Mouse (Mus musculus) urinary bladder, postnatal 25 days (tissue): ENCODE data around the gene Smagp.

ENCODE experiments used
- DNase-seq: peaks from one replicate; pipeline ENCODE4 v3.0.0; 2022; ENCODE audit warnings: low spot score

Gene Smagp

GRCm38 (mm10) chr15:100590436-100590835, 46.3 kb downstream of the Smagp start:
- DNase-seq = no peak

GRCm38 (mm10) chr15:100588297-100588696, 48.4 kb downstream of the Smagp start:
- no peak for DNase-seq

- no peak for DNase-seq
These were observed 49.6 kb downstream of the Smagp start for GRCm38 (mm10) chr15:100587166-100587565.

- no peak for DNase-seq
These were observed 50.8 kb downstream of the Smagp start for GRCm38 (mm10) chr15:100585931-100586330.

GRCm38 (mm10) chr15:100580108-100580507, 56.6 kb downstream of the Smagp start:
- no peak for DNase-seq

- no peak for DNase-seq
These were observed 58.8 kb downstream of the Smagp start for GRCm38 (mm10) chr15:100577972-100578371.

- no peak for DNase-seq
These were observed 59.9 kb downstream of the Smagp start for GRCm38 (mm10) chr15:100576810-100577209.

- no peak for DNase-seq
These were observed 60.3 kb downstream of the Smagp start for GRCm38 (mm10) chr15:100576392-100576791.

- DNase-seq = no peak
These were observed 61.4 kb downstream of the Smagp start for GRCm38 (mm10) chr15:100575366-100575765.

GRCm38 (mm10) chr15:100574378-100574777, 62.4 kb downstream of the Smagp start:
- no peak for DNase-seq

- DNase-seq = no peak
These were observed 62.8 kb downstream of the Smagp start for GRCm38 (mm10) chr15:100573946-100574345.
